Mouse (Mus musculus): Measurements from ENCODE around the gene Tmprss3.

DNA sequence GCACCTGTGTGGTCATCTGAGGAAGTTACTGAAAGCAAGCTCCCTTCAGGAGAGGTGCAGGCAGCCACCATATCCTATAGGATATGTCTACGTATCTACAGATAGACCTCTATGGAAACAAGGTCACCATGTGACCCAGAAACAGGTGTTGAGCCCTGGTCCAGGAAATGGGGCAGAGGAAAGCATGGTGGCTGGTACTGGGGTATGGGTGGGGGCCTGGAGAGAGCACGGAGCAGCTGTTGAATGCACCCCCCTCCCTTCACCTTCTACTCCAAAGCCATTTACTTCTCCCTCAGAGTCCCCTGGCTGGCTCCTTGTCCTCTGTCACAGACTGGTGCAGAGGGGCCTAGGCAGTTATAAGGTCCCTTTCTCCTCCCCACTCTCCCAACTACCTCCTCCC lies 35.0 kb downstream of the Tmprss3 start:
- TF ChIP-seq CTCF (IDR thresholded peaks at IDR 0.05; ENCODE audit: control insufficient read depth, insufficient read depth, insufficient replicate concordance, low read depth, low read length) (no peak), POLR2A (IDR thresholded peaks at IDR 0.05; ENCODE audit: control insufficient read depth, low read depth, low read length) (no peak)

Data from testis, adult 2 months (tissue).